Mouse (Mus musculus) cerebellum, postnatal 14 days (tissue): ENCODE measurements around the gene Cenpa.
"Not testable (repeated sequence)": the region's sequence is repeated elsewhere in the genome, so short reads cannot be mapped to it uniquely, and the experiment has no call there.

ENCODE experiments used
- DNase-seq, 2 experiments: peaks; one replicate each; pipeline ENCODE4 v3.0.0; 2021; ENCODE audit warnings: mixed read lengths in 2 of 2

The Cenpa gene

GRCm38 (mm10) chr5:30682967-30683600 is 16.5 kb downstream of the Cenpa start:
- DNase-seq = no peak

DNA sequence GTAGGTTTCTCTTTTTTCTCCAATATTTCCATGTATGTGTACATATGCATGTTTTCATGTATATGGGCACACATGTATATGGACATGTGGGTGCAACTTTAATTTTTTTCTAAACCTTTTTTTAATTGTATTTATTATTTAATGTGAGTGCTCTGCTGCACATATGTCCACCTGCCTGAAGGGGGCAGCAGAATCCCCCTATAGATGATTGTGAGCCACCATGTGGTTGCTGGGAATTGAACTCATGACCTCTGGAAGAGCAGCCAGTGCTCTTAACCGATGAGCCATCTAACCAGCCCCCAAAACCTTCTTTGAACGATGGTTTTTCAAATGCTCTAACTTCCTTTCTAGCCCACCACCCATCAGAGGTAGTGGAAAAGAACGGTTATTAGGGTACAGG is 17.4 kb downstream of the Cenpa start:
- no peak for DNase-seq

- peak; percentile 37 to 56 for DNase-seq
Observed at GRCm38 (mm10) chr5:30686781-30687180, 20.2 kb downstream of the Cenpa start.

DNA sequence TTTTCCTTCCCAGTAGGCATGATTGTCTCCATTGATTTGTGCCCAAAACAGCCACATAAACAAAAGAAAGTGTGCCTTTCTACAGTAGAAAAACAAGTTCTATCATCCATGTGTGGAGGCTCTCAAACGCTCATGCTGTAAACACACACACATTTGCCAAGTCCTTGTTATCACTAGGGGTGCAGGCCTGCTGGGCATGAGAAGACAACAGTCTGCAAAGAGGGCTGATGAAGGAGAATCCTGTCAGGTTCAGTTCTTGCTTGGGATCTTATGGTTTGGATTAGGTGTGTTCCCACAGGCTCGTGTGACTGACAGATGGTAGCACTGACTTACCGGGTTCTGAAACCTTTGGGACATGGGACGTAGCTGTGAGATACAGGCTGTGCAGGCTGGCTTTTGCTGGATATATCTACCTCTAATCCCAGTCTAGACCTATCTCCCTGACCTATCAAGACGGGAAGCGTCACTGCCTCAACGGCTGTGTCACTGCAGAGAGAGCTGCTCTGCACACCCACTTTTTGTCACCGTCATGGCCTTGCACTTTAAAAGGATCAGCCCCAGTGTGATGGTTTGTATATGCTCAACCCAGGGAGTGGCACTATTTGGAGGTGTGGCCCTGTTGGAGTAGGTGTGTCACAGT is 33.9 kb downstream of the Cenpa start:
- no peak for DNase-seq

DNA sequence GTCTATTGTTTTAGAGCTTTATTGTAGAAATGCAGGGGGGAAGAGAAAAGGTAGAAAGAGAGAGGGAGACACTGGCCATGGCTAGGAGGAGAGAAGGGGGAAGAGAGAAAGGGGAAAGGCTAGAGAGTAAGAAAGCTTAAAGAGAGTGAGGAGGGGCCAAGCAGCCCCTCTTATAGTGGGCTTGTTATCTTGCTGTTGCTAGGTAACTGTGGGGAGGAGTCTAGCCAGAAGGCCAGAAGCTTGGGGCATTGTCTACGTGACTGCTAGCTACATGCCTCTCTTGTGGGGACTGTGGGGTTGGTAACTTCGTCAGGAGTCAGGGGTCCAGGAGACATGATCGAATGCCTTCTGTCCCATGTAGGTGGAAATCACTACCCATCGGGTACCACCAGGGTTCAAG is 34.8 kb downstream of the Cenpa start:
- not testable (repeated sequence) for DNase-seq

GRCm38 (mm10) chr5:30701866-30702265 is 35.3 kb downstream of the Cenpa start:
- DNase-seq = no peak

DNA sequence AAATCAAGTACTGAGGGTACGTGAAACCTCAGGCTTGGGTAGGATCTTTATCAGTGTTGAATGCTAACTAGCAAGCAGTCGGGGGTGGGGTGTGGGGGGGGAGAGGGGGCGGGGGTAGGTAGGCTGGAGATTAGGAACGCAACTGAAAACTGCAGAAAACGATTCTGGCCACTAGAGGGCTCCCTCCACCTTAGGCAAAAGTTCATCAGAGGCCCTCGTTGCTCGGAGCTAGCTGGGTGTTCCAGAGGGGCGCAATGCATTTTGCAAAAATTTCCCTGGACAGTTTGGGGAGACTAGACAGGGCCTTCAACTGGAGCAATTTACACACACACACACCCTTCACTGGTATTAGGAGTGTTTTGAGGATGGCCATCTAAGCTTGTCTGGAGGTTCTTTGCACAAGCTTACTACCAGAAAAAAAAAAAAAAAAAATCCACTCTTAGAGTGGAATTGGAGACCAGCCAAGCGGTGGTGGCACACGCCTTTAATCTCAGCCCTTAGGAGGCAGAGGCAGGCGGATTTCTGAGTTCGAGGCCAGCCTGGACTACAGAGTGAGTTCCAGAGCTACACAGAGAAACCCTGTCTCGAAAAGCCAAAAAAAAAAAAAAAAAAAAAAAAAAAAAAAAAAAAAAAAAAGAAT is 43.3 kb downstream of the Cenpa start:
- peak; percentile 92 for DNase-seq

DNA sequence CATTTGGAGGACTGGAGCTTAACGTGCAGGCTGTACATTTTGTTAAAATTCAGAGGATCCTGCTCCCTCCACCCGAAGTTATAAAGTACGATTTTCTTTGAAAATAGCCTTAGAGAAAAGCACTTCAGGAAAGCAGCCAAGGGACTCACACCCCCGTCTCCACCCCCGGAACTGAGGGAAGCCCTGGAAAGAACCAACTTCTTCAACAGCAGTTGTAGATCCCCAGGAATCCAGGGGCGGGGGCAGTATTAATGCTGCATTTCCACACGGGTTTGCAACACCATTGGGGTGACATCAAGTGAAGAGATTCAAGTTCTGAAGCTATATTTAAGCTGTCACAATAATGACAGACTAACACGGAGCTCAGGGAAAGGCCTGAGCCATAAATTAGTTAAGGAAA is 43.9 kb downstream of the Cenpa start:
- peak; percentile 16 to 22 for DNase-seq

- DNase-seq = peak; percentile 92 to 94
Observed at GRCm38 (mm10) chr5:30711147-30712001, 44.8 kb downstream of the Cenpa start, which contains the start of gene Dpysl5. Dpysl5 (plus strand) TSS chr5:30711564.

GRCm38 (mm10) chr5:30712002-30712390 is 45.4 kb downstream of the Cenpa start:
- no peak for DNase-seq

DNA sequence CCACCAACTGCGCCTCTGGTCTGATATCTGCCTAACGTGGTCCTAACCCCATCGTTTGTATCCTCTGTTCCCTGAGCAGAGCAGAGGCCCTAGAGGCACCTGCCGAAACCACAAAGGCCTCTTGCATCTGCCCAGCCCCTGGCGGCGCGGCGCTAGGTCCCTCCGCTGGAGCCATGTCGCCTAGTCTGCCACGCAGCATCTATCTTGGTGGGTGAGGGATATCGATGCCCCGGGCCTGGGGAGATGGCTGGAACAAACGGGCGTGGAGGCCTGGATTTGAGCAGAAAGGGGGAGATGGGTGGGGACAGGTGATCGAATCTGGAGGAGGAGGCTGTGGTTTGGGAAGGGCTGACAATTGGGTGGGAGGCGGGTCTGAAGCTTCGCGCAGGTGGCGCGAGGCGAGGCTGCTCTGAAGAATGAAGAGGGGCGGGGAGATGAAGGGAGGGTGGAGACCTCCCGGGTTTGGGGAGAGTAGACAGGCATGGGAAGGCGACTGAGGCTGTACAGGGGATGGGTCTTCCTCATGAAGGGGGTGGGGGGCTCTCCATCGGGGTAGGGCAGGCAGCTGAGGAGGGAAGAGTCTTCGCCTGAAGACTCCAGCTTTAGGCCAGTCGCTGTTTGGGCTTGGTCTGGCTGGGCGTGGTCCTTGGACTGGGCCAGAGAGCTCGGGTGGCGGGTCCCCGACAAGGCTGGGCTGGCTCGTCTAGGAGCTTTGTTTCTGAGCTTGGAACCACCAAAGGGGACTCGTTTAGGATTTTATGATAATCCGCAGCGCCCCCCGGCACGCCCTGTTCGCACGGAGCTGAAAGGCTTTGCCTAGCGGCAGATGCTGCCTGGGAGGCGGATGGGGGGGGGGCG is 46.1 kb downstream of the Cenpa start:
- DNase-seq = peak; percentile 51 to 57

DNA sequence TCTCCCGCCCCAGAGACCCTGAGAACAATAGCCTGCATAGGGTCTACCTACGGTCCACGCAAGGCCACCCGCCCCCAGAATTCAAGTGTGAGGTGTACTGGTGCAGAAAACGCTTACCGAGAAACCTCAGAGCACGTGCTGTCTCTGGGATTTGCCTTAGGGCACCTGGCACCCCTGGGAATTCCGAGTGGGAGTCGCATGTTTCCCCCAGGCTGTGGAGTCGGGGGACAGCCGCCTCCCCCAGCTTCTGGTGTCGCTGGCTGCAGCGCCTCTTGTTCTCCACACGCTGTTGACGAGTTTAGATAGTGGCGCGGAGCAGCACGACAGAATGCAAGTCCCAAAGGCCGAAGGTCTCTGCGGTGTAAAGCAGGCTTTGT is 46.7 kb downstream of the Cenpa start:
- DNase-seq = peak; percentile 50 to 52

DNA sequence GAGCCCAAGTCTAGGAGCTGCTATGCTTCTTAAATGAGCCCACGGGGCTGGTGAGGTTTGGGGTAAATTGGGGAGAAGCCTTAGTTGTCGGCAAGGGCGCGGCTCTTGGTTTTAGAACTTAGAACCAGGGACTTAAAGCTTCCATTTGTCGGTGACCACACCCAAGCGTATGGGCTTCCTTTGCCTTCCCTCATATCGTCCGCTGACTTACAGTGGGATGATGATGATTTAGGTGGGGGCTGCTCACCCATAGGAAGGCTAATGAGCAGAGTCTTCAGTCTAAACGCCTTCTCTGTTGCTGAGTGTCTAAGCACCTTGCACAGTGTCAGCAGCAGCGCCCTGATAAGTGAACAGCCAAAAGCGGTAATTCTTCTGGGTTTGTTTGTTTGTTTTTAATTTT is 47.1 kb downstream of the Cenpa start:
- no peak for DNase-seq

GRCm38 (mm10) chr5:30716311-30716710 is 49.7 kb downstream of the Cenpa start:
- no peak for DNase-seq

DNA sequence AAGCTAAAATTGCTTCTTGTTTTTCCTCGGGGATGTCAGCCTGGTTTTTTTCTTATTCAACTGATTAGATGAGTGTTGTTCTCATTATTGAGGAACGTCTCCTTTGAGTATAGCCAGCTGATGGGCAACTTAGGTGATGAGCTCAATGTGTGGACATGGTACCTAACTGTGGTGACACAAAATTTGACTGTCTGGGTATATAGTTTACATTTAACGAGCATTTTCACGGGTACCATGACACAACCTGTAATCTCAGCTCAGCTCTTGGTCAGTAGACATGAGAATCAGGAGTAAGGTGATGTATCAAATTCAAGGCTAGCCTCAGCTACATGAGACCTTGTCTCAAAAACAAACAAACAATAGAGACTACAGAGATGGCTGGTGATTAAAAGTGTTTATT is 50.9 kb downstream of the Cenpa start:
- no peak for DNase-seq

DNA sequence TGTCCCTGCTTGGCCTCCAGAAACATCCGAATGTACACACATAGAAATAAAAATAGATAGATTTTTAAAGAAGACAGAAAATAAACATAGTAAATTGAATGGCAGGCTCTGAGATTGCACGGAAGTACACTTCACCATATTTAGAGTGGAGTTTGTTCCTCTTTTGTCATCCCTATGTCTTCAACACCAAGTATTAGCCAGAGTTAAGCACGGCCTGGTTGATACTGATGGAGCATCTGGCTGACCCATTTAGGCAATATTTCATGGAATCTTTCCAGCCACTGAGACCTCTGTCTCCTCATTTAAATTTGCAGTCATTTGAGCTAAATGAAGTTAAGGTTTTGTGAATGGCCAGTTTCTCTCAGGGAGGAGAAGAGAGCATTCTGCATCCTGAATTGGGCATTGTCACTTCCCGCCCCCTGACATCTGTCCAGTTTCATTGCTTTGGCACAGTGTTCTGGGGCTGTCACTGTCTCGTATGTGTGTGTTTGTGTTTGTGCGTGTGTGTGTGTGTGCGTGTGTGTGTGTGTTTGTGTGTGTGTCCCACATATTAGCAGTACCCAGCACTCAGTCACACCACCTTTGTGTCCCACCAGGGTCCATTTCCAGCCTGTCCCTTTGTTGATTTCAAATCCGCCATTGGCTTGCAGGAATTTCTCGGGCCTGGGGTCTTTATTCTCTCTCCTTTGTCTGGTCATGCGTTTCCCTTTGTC is 51.6 kb downstream of the Cenpa start:
- peak in 1 of 2 experiments; percentile 24 for DNase-seq

DNA sequence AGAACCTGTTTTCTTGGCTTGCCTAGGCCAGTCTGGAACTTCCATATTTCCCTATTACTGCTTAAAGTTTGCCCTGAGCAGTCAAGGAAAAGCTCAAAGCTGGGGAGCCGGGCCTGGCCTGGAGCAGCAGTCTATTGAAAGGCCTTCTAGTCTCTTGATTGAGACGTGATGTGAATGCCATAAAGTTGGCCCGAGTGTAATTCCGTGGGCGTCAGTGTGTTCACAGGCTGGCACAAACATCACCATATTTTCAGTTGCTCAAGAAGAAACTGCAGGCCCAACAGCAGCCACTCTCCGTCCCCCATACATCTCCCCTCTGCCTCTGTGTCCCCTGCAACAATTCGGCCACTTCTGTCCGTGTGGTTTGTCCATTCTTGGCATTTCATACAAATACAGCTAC is 55.4 kb downstream of the Cenpa start:
- peak in 1 of 2 experiments; percentile 19 for DNase-seq
